Mouse (Mus musculus) kidney, postnatal 0 days (tissue): Measurements from ENCODE around the gene Tgm5. TPM values are rescaled to one million over a fixed set of nuclear protein-coding genes. Genes with fewer than 3 reads are reported as not detected.

Experiments
- ATAC-seq: fragments of 200-750 bp; cut with Nextera tagmentation; replicated peaks from 2 replicates; pipeline ENCODE4 v1.8.0; 2017; ENCODE audit warnings: low read depth, moderate number of reproducible peaks, moderate TSS enrichment, moderate library complexity; ENCODE audit not compliant: low FRiP score
- DNase-seq: peaks from one replicate; pipeline ENCODE4 v3.0.0-alpha.2; 2016; ENCODE audit warnings: low spot score
- H3K27ac ChIP-seq: fragments of 300-500 bp; sonication (generic); 2 replicates; pipeline ENCODE4 v1.5.1; 2014; ENCODE audit warnings: mild to moderate bottlenecking
- H3K27me3 ChIP-seq: fragments of 300-500 bp; sonication (generic); 2 replicates; pipeline ENCODE4 v1.6.1; 2014; ENCODE audit warnings: low read length, mixed read lengths; ENCODE audit not compliant: insufficient read depth
- H3K36me3 ChIP-seq: fragments of 300-500 bp; sonication (generic); 2 replicates; pipeline ENCODE4 v1.6.1; 2014; ENCODE audit warnings: low read length, mixed read lengths; ENCODE audit not compliant: insufficient read depth
- H3K4me1 ChIP-seq: fragments of 300-500 bp; sonication (generic); replicated peaks from 2 replicates; pipeline ENCODE4 v1.6.1; 2014; ENCODE audit warnings: antibody characterized with exemption, low read length, mixed read lengths; ENCODE audit not compliant: insufficient read depth
- H3K4me2 ChIP-seq: fragments of 300-500 bp; sonication (generic); 2 replicates; pipeline ENCODE4 v1.6.1; 2014; ENCODE audit warnings: mild to moderate bottlenecking, low read length, moderate library complexity, mixed read lengths
- H3K4me3 ChIP-seq: fragments of 300-500 bp; sonication (generic); replicated peaks from 2 replicates; pipeline ENCODE4 v1.5.1; 2014; ENCODE audit warnings: low read depth, low read length
- H3K9ac ChIP-seq: fragments of 300-500 bp; sonication (generic); 2 replicates; pipeline ENCODE4 v1.6.1; 2014; ENCODE audit warnings: low read depth, low read length
- H3K9me3 ChIP-seq: fragments of 300-500 bp; sonication (generic); replicated peaks from 2 replicates; pipeline ENCODE4 v1.6.1; 2016; ENCODE audit warnings: low read length, inconsistent platforms, mixed read lengths
- CTCF ChIP-seq: IDR thresholded peaks from 2 replicates; pipeline ENCODE4 v1.5.1; 2016; ENCODE audit warnings: antibody characterized with exemption, low read depth, mild to moderate bottlenecking, moderate library complexity
- WGBS: fragments of 180-500 bp; shearing (Covaris S2); extraction: QIAGEN DNeasy Blood & Tissue Kit; methylation state at CpG from one replicate; pipeline ENCODE4 v1.1.7; 2014; 5-methylcytosine and 5-hydroxymethylcytosine counted together
- polyA plus RNA-seq: library from polyadenylated mRNA; unstranded; fragments of >200 nt; fragmentation: Nextera tagmentation; extraction: Ambion mirVana; gene quantifications from 2 replicates; pipeline ENCODE4 v1.2.1, GENCODE M21; 2015

Tgm5 gene
- polyA plus RNA-seq, 1 experiment from 2014 or later: 0.76 TPM

- Histone ChIP-seq H3K27ac (no peak overlapping the region), H3K4me1 (no peaks in the 10 kb centered on the region), H3K9ac (no peak overlapping the region), H3K9me3 (no peaks in the 10 kb centered on the region), H3K4me3 (no peak overlapping the region), H3K36me3 (0 out of 2 replicates have a peak, but pooled peaks cover under 1% of the 10 kb centered on the region), H3K27me3 (no peaks in the 10 kb centered on the region), H3K4me2 (no peak overlapping the region)
- ATAC-seq: peak; percentile 61; the same call in 1 of the 2 replicates
- TF ChIP-seq CTCF: no peak
- no peak for DNase-seq
- 51% methylated on average over 5 of the region's 5 CpGs for WGBS
Measured at GRCm38 (mm10) chr2:121022918-121023317, 62.7 kb downstream of the Tgm5 start.

- Histone ChIP-seq H3K9me3 (no peaks in the 10 kb centered on the region), H3K27me3 (no peaks in the 10 kb centered on the region), H3K4me3 (no peak overlapping the region), H3K4me1 (no peaks in the 10 kb centered on the region), H3K27ac (no peak overlapping the region), H3K36me3 (peaks cover 18% of the 10 kb centered on the region), H3K9ac (no peak overlapping the region), H3K4me2 (no peak overlapping the region)
- ATAC-seq: no peak
- no peak for TF ChIP-seq CTCF
- DNase-seq: no peak
- 91% methylated on average over 1 of the region's 1 CpGs for WGBS
Measured at GRCm38 (mm10) chr2:121017151-121017550, 68.5 kb downstream of the Tgm5 start.

- Histone ChIP-seq H3K4me2 (no peak overlapping the region), H3K9ac (no peak overlapping the region), H3K4me1 (no peaks in the 10 kb centered on the region), H3K9me3 (no peaks in the 10 kb centered on the region), H3K4me3 (no peak overlapping the region), H3K27me3 (no peaks in the 10 kb centered on the region), H3K36me3 (peaks cover 22% of the 10 kb centered on the region), H3K27ac (no peak overlapping the region)
- DNase-seq (peak; percentile 41), ATAC-seq (no peak)
- TF ChIP-seq CTCF: no peak
- WGBS: 80% methylated on average over 9 of the region's 9 CpGs
Measured at GRCm38 (mm10) chr2:121016226-121016625, 69.4 kb downstream of the Tgm5 start.

- Histone ChIP-seq H3K4me1 (no peaks in the 10 kb centered on the region), H3K36me3 (peaks cover 22% of the 10 kb centered on the region), H3K9me3 (no peaks in the 10 kb centered on the region), H3K27me3 (no peaks in the 10 kb centered on the region), H3K4me3 (no peak overlapping the region), H3K9ac (no peak overlapping the region), H3K27ac (no peak overlapping the region), H3K4me2 (no peak overlapping the region)
- TF ChIP-seq CTCF: no peak
- WGBS: 89% methylated on average over 2 of the region's 2 CpGs
- ATAC-seq (no peak), DNase-seq (no peak)
Measured at GRCm38 (mm10) chr2:121015507-121015906, 70.1 kb downstream of the Tgm5 start.

- DNase-seq (no peak), ATAC-seq (no peak)
- Histone ChIP-seq H3K4me2 (no peak overlapping the region), H3K9me3 (no peaks in the 10 kb centered on the region), H3K27me3 (no peaks in the 10 kb centered on the region), H3K36me3 (peaks cover 25% of the 10 kb centered on the region), H3K4me3 (no peak overlapping the region), H3K4me1 (0 out of 2 replicates have a peak, but pooled peaks cover 9% of the 10 kb centered on the region), H3K27ac (no peak overlapping the region), H3K9ac (no peak overlapping the region)
- WGBS: 92% methylated on average over 9 of the region's 9 CpGs
- TF ChIP-seq CTCF: no peak
Measured at GRCm38 (mm10) chr2:121012676-121013075, 73.0 kb downstream of the Tgm5 start.

- DNase-seq: no peak
- no peak for ATAC-seq
- Histone ChIP-seq H3K27me3 (no peaks in the 10 kb centered on the region), H3K4me3 (peak overlapping the region; percentile 65), H3K36me3 (peaks cover 16% of the 10 kb centered on the region; the same call in 1 of the 2 replicates), H3K27ac (no peak overlapping the region), H3K9me3 (no peaks in the 10 kb centered on the region), H3K9ac (peak overlapping the region; percentile 65), H3K4me1 (0 out of 2 replicates have a peak, but pooled peaks cover 9% of the 10 kb centered on the region), H3K4me2 (peak overlapping the region; percentile 71)
- 24% methylated on average over 5 of the region's 5 CpGs for WGBS
- no peak for TF ChIP-seq CTCF
Measured at GRCm38 (mm10) chr2:121009071-121009677, 76.5 kb downstream of the Tgm5 start.
